Mouse (Mus musculus): ENCODE data around the gene Hscb. TPM values are rescaled to one million over a fixed set of nuclear protein-coding genes. Genes with fewer than 3 reads are reported as not detected.
A peak's percentile ranks its signal among the peaks of the same experiment; 100 is the strongest.
"Not testable (repeated sequence)": the region's sequence is repeated elsewhere in the genome, so short reads cannot be mapped to it uniquely, and the experiment has no call there.

Gene Hscb
- total RNA-seq (2021), result 10 to 100 TPM in 1 of 2 experiments, 1 to 10 TPM in 1; 9.3 to 10.3 TPM

DNA sequence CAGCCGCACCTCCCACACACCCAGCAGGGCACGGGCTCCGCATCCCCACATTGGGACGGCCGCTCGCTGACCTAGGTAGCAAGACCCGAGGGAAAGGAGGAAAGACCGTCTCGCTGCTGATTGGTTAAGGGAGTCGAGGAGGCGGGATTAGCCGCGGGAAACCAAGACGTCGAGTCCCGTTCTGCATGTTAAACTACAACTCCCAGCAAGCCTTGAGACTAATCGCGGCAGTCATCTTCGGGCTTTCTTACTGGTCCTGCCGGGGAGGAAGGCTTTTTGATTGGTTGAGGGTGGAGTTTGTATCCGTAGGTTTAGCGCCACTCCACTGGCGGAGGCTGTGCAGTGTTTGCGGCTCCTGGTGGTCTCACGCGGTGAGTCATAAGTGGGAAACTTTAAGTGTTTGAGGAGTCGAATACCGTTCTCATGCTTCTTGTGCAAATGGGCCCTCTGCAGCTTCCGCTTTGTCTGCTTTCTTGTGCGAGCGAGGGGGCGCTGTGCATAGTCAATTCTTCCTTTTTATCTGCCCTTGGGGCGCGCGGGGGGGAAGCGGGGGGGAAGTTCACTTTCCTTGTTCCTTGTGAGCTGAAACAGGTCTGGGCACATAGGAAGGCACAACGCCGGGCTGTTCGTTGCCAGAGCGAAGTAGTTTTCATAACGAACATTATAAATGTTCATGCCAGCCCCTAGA, at the start of gene Hscb, which contains the start of gene Chek2:
Gene Hscb, minus strand, starts transcription at position 100 of the 688 bp plus-strand sequence.
Gene Chek2, plus strand, starts transcription at position 302 of the 688 bp plus-strand sequence.
- peak; percentile 96 to 98 for DNase-seq (ENCODE audit: extremely low spot score in 1 of 2, low spot score in 2 of 2)
- intact Hi-C loops (cut with DNase I), result loop anchor here (5.0 kb wide), 2 partner anchors 82 to 417 kb away; no protein-coding TSS in a partner anchor

DNA sequence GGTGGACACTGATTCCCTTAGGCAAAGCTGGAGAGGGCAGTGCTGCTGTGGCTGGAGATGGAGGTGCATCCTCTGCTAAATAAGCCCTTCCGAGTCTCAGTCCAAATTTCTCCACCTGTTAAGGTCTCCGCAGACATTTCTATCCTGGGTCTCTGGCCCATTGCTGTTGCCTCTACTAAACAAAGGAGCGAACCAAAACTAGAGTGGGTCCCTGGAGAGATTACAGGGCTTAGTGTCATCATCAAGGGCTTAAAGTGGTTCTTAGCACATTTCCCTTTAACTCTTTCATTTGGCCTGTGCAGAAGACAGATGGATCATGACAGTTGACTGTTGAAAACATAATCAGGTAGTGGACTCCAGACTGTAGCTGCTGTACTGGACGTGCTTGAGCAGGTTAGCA, 49.0 kb upstream of the Hscb start:
- intact Hi-C loops (cut with DNase I), result no loop called here
- DNase-seq (ENCODE audit: extremely low spot score in 1 of 2, low spot score in 2 of 2), result no peak

DNA sequence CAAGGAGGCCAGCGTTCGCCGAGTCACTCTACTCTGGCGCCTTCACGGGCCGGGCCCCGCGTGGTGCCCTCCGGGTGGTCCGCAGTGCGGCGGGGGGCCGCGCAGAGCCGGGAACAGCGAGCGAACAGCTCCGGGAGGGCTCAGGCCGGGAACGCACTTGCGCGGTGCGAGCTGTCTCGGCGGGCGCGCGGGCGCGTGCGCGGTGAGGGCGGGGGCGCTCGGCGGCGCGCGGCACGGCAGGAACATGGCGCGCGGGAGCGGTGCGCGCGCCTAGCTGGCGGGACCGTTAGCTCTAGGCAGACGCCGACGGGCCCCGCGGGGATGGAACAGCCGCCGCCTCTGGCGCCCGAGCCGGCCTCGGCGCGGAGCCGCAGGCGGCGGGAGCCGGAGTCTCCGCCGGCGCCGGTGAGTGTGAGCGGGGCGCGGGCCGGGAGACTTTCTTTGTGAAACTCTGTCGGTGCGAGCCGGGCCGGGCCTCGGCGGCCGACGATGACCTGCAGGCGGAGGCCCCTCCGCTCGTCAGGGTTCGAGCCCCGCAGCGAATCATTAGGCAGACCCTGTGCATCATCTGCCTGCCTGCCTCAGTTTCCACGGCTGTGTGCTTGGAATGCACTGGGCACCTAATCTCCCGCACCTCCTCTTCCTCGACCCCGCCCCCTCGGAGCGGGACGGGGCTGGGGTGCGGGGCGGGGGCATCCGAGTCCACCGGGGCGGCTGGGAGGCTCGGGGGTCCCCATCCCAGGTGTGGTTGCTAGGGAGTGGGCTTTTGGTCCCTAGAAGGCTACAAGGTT, 40.2 kb upstream of the Hscb start, which contains the start of gene Ttc28:
Gene Ttc28, plus strand, starts transcription at position 220 of the 791 bp plus-strand sequence.
- peak; percentile 84 to 94 for DNase-seq (ENCODE audit: extremely low spot score in 1 of 2, low spot score in 2 of 2)
- intact Hi-C loops (cut with DNase I), result no loop called here

DNA sequence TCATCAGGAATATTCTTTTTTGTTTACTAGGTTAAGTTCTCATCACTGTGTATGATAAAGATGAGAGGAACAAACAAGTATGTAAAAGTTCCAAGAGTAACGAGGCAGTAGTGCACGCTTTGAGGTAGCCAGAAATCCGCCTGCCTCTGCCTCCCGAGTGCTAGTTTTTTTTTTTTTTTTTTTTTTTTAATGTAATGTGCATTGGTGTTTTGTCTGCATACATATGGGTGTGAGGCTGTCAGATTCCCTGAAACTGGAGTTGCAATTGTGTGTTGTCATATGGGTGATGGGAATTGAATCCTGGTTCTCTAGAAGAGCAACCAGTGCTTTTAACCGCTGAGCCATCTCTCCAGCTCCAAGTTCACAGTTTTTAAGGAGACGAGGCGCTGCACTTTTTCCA, 39.5 kb upstream of the Hscb start:
- intact Hi-C loops (cut with DNase I), result no loop called here
- DNase-seq (ENCODE audit: extremely low spot score in 1 of 2, low spot score in 2 of 2), result no peak

- intact Hi-C loops (cut with DNase I); DNase-seq (ENCODE audit: extremely low spot score in 1 of 2, low spot score in 2 of 2): not testable (repeated sequence)
These were observed 38.9 kb upstream of the Hscb start for GRCm38 (mm10) chr5:110878526-110878925.

GRCm38 (mm10) chr5:110877666-110878505, 38.3 kb upstream of the Hscb start:
- no peak for DNase-seq (ENCODE audit: extremely low spot score in 1 of 2, low spot score in 2 of 2)
- intact Hi-C loops (cut with DNase I), result no loop called here

GRCm38 (mm10) chr5:110875286-110875685, 35.7 kb upstream of the Hscb start:
- DNase-seq (ENCODE audit: extremely low spot score in 1 of 2, low spot score in 2 of 2), result no peak
- intact Hi-C loops (cut with DNase I), result no loop called here

DNA sequence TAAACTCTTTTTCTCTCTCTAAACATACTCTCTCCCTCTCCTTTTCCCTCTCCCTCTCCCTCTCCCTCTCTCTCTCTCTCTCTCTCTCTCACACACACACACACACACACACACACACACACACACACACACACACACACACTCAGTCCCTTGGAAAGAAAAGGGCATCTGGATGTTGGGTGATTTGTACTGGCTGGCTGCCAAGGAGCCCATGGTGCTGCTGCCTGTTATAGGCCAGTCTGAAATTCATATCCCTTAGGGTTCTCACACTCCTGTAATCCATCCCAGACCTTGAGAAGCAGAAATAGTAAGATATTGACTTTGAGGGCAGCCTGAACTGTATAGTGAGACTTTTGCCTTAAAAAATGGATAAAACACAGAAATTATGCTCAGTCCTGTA, 35.1 kb upstream of the Hscb start:
- DNase-seq (ENCODE audit: extremely low spot score in 1 of 2, low spot score in 2 of 2), result peak in 1 of 2 experiments; percentile 73
- intact Hi-C loops (cut with DNase I), result no loop called here

DNA sequence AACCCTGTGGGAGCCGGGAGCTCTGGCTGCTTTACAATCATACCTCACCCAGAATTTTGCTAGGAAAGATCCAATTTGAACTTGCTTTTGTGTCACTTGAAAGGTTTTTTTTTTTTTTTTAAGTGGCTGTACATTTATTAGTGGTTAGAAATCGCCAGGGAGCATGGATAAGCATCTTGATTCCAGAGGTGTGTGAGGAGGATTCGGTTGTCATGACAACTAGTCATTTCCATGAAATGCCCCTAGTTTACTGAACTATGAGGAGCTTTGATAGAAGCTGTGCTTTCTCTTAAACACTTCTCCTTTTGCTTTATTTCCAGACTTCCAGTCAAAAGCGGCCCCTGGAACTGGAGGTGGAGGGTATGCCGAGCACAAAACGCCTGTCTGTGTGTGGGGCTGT, 33.6 kb upstream of the Hscb start:
- intact Hi-C loops (cut with DNase I), result no loop called here
- no peak for DNase-seq (ENCODE audit: extremely low spot score in 1 of 2, low spot score in 2 of 2)

DNA sequence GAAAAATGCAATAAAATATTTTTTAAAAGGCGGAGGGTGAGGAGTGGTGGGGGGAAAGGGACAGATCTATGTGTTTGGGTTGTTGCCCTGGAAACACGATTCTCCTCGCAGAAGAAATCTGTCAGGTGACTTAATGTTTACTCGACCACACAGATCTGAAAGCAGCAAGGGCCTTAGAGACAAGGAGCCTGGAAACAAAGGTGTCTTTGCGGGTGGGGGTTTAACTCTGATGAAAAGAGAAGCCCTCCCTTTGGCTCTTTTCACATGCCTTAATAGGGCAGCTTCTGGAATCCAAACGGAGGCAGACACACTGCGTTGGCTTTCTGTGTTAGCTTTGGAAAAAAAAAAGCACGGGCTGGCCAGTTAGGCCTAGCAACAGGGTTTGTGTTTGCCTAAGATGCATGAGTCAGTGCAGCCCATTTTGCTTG, 29.7 kb upstream of the Hscb start:
- DNase-seq (ENCODE audit: extremely low spot score in 1 of 2, low spot score in 2 of 2), result no peak
- intact Hi-C loops (cut with DNase I), result no loop called here

DNA sequence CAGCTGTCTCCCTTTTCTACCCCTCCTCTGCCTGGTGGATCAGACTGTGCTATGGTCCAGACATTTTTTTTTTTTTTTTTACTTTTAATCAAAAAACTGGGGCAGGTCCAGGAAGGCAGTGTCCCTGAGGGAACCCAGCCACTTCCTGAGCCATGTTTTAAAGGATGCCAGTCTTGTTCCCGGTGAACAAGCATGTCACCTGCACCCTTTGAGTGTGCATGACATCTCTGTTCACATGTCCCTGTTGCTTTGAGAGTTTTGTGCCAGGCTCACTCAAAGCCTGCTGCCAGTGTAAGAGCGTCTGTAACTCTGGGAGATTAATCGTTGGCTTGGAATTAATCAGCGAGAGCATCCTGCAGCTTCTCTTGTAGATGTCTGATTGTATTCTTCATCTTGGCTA, 28.9 kb upstream of the Hscb start:
- intact Hi-C loops (cut with DNase I), result no loop called here
- no peak for DNase-seq (ENCODE audit: extremely low spot score in 1 of 2, low spot score in 2 of 2)

DNA sequence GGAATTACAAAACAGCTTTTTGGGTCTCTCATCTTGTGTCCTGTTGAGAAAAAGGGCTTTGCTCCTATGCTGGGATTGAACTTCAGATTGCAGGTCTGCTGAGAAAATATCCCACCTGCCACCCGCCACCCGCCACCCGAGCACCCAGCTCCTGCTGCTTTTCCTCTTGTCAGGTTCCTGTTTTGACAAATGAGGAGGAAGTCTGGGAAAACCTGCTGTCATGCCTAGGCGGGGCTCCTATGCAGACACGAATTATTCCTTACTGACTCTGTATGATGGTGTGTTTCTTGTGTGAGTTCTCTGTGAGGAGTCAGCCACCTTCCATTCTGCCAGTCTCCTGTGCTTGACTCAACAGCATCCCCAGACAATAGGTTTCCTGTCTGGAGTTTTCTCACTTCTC, 20.9 kb upstream of the Hscb start:
- DNase-seq (ENCODE audit: extremely low spot score in 1 of 2, low spot score in 2 of 2), result no peak
- intact Hi-C loops (cut with DNase I), result no loop called here

DNA sequence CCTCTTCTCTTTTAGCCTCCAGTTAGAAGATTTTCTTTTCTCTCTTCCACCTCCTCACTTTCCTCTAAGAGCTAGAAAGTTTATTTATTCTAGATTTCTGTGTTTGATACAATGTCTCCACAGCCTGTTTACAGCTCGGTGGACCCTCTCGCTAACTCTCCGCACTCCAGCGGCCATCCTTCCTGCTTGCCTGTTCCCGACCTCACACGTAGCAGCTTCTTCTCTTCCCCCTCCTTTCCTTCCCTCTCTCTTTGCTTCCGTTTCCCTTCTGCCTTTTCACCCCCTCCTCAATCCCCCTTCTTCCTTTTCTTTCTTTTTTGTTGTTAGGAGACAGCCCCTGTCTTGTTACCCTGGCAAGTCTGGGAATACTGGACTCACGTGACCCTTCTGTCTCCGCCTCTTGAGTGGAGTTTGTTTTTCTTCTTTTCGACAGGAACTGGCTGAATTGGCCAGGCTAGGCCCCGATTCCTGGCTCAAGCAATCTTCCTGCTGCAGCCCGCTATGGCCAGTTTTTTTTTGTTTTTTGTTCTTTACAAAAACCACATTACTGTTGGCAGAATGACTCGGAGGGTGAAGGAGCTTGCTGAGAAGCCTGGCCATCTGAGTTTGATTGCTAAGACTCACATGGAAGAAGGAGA, 19.6 kb upstream of the Hscb start:
- intact Hi-C loops (cut with DNase I), result no loop called here
- DNase-seq (ENCODE audit: extremely low spot score in 1 of 2, low spot score in 2 of 2), result peak; percentile 37 to 80

- DNase-seq (ENCODE audit: extremely low spot score in 1 of 2, low spot score in 2 of 2), result no peak
- intact Hi-C loops (cut with DNase I), result no loop called here
These were observed 17.5 kb upstream of the Hscb start for GRCm38 (mm10) chr5:110857091-110857490.

- DNase-seq (ENCODE audit: extremely low spot score in 1 of 2, low spot score in 2 of 2), result no peak
- intact Hi-C loops (cut with DNase I), result no loop called here
These were observed 13.4 kb upstream of the Hscb start for GRCm38 (mm10) chr5:110852990-110853389.

DNA sequence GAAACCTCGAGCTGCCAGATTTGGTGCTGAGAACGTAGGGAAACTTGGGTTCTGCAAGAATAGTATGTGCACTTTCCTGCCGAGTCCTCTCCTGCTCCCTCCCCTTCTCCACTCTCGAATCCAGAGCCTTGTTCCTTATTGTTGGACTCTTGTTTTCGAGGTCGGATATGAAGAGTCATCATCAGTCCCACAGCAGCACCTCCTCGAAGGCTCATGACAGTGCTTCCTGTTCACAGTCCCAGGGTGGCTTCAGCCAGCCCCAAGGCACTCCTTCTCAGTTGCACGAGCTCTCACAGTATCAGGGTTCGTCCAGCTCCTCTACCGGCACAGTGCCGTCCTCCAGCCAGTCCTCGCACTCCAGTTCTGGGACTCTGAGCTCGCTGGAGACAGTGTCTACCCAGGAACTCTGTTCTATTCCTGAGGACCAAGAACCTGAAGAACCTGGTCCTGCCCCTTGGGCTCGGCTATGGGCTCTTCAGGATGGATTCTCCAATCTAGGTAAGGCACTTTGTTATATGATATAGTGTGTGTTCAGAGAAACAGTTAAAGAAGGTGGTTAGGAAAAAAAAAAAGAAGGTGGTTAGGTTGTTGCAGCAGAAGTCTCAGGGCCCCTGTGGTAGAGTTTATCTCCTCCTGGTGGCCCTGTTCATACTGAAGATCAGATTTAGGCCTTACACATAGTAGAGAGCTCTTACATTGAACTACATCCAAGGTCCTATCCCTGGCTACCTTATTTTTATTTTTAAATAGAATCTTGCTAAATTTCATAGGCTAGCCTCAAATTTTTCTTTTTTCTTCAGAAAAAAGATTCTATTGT, 1.7 kb upstream of the Hscb start:
- DNase-seq (ENCODE audit: extremely low spot score in 1 of 2, low spot score in 2 of 2), result no peak
- intact Hi-C loops (cut with DNase I), result loop anchor here (5.0 kb wide), 1 partner anchor 81 kb away; no protein-coding TSS in a partner anchor

DNA sequence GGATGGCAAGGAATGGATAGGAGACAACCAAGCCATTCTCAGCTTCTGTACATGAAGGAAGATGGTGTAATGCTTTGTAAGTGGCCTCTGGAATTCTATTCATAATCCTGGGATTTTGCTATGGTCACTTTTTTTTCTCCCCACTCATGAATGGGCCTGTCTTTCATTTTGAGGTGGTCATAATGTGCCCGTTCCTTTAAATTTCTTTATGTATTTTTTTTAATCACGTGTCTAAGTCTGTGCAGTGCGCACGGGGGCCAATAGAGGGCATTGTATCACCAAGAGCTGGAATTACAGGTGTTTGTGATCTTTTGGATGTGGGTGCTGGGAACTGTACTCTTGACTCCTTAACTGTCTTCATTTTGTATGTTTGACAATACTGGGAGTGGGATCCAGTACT, 888 bp upstream of the Hscb start:
- DNase-seq (ENCODE audit: extremely low spot score in 1 of 2, low spot score in 2 of 2), result peak in 1 of 2 experiments; percentile 40
- intact Hi-C loops (cut with DNase I), result loop anchor here (5.0 kb wide), 1 partner anchor 82 kb away; no protein-coding TSS in a partner anchor

Data from left cerebral cortex, postnatal 10 days (tissue).